Mouse (Mus musculus) heart, adult 2 months (tissue): ENCODE results near the gene Fam98c. TPM values are rescaled to one million over a fixed set of nuclear protein-coding genes. Genes with fewer than 3 reads are reported as not detected.

Experiments
- DNase-seq, 2 experiments: peaks; one replicate each; pipeline ENCODE4 v3.0.0; 2021
- H3K27ac ChIP-seq: fragments of 200-600 bp; 2 replicates; pipeline ENCODE4 v1.8.1; 2022
- H3K27me3 ChIP-seq: fragments of 200-500 bp; 2 replicates; pipeline ENCODE4 v1.6.1; 2012; ENCODE audit warnings: mild to moderate bottlenecking, low read length, inconsistent platforms, mixed read lengths; ENCODE audit not compliant: control insufficient read depth, insufficient read depth
- H3K36me3 ChIP-seq: fragments of 200-500 bp; 2 replicates; pipeline ENCODE4 v1.6.1; 2012; ENCODE audit warnings: low read length, inconsistent platforms; ENCODE audit not compliant: control insufficient read depth, insufficient read depth
- H3K4me1 ChIP-seq: fragments of 200-500 bp; 2 replicates; pipeline ENCODE4 v1.6.1; 2011; ENCODE audit warnings: low read length; ENCODE audit not compliant: control insufficient read depth, insufficient read depth
- H3K4me3 ChIP-seq: fragments of 200-600 bp; 2 replicates; pipeline ENCODE4 v1.8.1; 2022
- H3K79me2 ChIP-seq: fragments of 200-500 bp; replicated peaks from 2 replicates; pipeline ENCODE4 v1.6.1; 2012; ENCODE audit warnings: mild to moderate bottlenecking, inconsistent platforms, low read length, moderate library complexity, mixed read lengths; ENCODE audit not compliant: control insufficient read depth, insufficient read depth
- H3K9ac ChIP-seq: fragments of 200-500 bp; 2 replicates; pipeline ENCODE4 v1.6.1; 2012; ENCODE audit warnings: low read depth, mild to moderate bottlenecking, control low read depth, inconsistent platforms, low read length, mixed read lengths
- CTCF ChIP-seq: fragments of 200-600 bp; IDR thresholded peaks from 2 replicates; pipeline ENCODE4 v1.8.1; 2022; ENCODE audit warnings: antibody characterized with exemption, mild to moderate bottlenecking, moderate library complexity
- EP300 ChIP-seq: fragments of 200-500 bp; IDR thresholded peaks from 2 replicates; pipeline ENCODE4 v1.6.1; 2011; ENCODE audit warnings: low read depth, low read length, control low read depth; ENCODE audit not compliant: insufficient read depth
- POLR2A ChIP-seq: fragments of 200-500 bp; IDR thresholded peaks from 2 replicates; pipeline ENCODE4 v1.6.1; 2011; ENCODE audit warnings: mild to moderate bottlenecking, low read depth, low read length, control low read depth; ENCODE audit not compliant: insufficient read depth
- WGBS: fragments of 180-500 bp; shearing (Covaris S2); methylation state at CpG from one replicate; pipeline ENCODE4 v1.1.7; 2018; 5-methylcytosine and 5-hydroxymethylcytosine counted together
- intact Hi-C: fragments of 180-260 bp; cut with DNase I; formaldehyde crosslinking; loops from one replicate; pipeline ENCODE4 v1.15.1; 2025
- polyA plus RNA-seq: library from polyadenylated mRNA; depleted of rRNA; stranded (reverse); fragments of >200 nt; gene quantifications from 2 replicates; pipeline ENCODE4 v1.2.3, GENCODE M21; 2012; rRNA removed
- total RNA-seq, 2 experiments: library from RNA; stranded (reverse); gene quantifications; 2 replicates each; pipeline ENCODE4 v1.2.3; 2021

Gene Fam98c
- total and polyA plus RNA-seq, 3 experiments = 10.4 to 18.0 (median 12.7) TPM

- DNase-seq = no peak
- intact Hi-C loops = no loop called here
- H3K9ac ChIP-seq = no peak overlapping the region
- peaks cover 3% of the 10 kb centered on the region; the same call in 1 of the 2 replicates for H3K27me3 ChIP-seq
- no peak overlapping the region for H3K27ac ChIP-seq
- no peaks in the 10 kb centered on the region for H3K79me2 ChIP-seq
- WGBS = 61% methylated on average over 5 of the region's 5 CpGs
- H3K4me3 ChIP-seq = no peak overlapping the region
- TF ChIP-seq EP300 (no peak), POLR2A (no peak), CTCF (no peak)
- H3K4me1 ChIP-seq = no peaks in the 10 kb centered on the region
- no peaks in the 10 kb centered on the region for H3K36me3 ChIP-seq
Observed at GRCm38 (mm10) chr7:29123531-29124358, 32.3 kb downstream of the Fam98c start.

DNA sequence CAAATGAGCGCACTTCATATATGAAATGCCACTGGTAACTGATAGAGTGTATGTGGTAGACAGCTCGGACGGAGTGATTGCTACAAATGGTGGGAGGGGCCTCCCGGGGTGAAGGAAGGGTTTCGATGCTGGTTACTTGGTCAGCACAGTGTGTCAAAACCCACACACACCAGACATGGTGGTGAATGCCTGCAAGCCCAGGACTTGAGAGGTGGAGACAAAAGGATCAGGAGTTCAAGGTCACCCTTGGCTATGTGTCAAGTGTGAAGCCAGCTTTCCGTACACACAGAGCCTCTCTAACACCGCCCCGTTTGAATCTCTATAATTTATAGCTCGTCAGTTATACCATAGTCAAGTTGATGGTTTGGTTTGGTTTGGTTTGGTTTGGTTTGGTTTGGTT, 33.2 kb downstream of the Fam98c start:
- no peaks in the 10 kb centered on the region for H3K36me3 ChIP-seq
- DNase-seq = no peak
- no peak overlapping the region for H3K9ac ChIP-seq
- TF ChIP-seq EP300 = no peak
- TF ChIP-seq POLR2A = no peak
- no peak for TF ChIP-seq CTCF
- H3K4me3 ChIP-seq = no peak overlapping the region
- WGBS = 91% methylated on average over 9 of the region's 9 CpGs
- H3K79me2 ChIP-seq = no peaks in the 10 kb centered on the region
- H3K27ac ChIP-seq = no peak overlapping the region
- H3K27me3 ChIP-seq = peaks cover 3% of the 10 kb centered on the region; the same call in 1 of the 2 replicates
- no peaks in the 10 kb centered on the region for H3K4me1 ChIP-seq
- intact Hi-C loops = no loop called here

GRCm38 (mm10) chr7:29119526-29119925, 36.5 kb downstream of the Fam98c start:
- Histone ChIP-seq H3K9ac (no peak overlapping the region), H3K4me3 (no peak overlapping the region), H3K4me1 (no peaks in the 10 kb centered on the region), H3K79me2 (no peaks in the 10 kb centered on the region), H3K27me3 (no peaks in the 10 kb centered on the region), H3K27ac (no peak overlapping the region), H3K36me3 (no peaks in the 10 kb centered on the region)
- DNase-seq = no peak
- no peak for TF ChIP-seq CTCF
- no peak for TF ChIP-seq POLR2A
- no peak for TF ChIP-seq EP300
- WGBS = 56% methylated on average over 1 of the region's 1 CpGs
- intact Hi-C loops = no loop called here

- H3K27me3 ChIP-seq = no peaks in the 10 kb centered on the region
- TF ChIP-seq EP300 = no peak
- TF ChIP-seq POLR2A = no peak
- TF ChIP-seq CTCF = no peak
- intact Hi-C loops = no loop called here
- no peak overlapping the region for H3K9ac ChIP-seq
- WGBS = 19% methylated on average over 18 of the region's 18 CpGs
- no peak overlapping the region for H3K4me3 ChIP-seq
- H3K4me1 ChIP-seq = no peaks in the 10 kb centered on the region
- DNase-seq = no peak
- no peaks in the 10 kb centered on the region for H3K36me3 ChIP-seq
- H3K79me2 ChIP-seq = no peaks in the 10 kb centered on the region
- H3K27ac ChIP-seq = no peak overlapping the region
Observed at GRCm38 (mm10) chr7:29118142-29118851, 37.7 kb downstream of the Fam98c start.

GRCm38 (mm10) chr7:29108992-29109955, 46.8 kb downstream of the Fam98c start:
- TF ChIP-seq CTCF (no peak), EP300 (no peak)
- intact Hi-C loops = no loop called here
- Histone ChIP-seq H3K4me1 (no peaks in the 10 kb centered on the region), H3K36me3 (no peaks in the 10 kb centered on the region), H3K79me2 (no peaks in the 10 kb centered on the region), H3K27ac (no peak overlapping the region), H3K9ac (no peak overlapping the region), H3K27me3 (no peaks in the 10 kb centered on the region), H3K4me3 (no peak overlapping the region)
- 33% methylated on average over 38 of the region's 38 CpGs for WGBS
- peak; percentile 58 to 67 for DNase-seq

Other genes with a start within 250 kb of the Fam98c start
- 10 to 100 TPM; 66.1 to 85.7 TPM for gene Actn4, start 193.9 kb downstream of the Fam98c start, total RNA-seq
- 123 and 132 TPM in 2 replicates for gene Actn4, start 193.9 kb downstream of the Fam98c start, polyA plus RNA-seq
- 100 to 1,000 TPM; 156 to 177 TPM for gene Eif3k, start 174.4 kb downstream of the Fam98c start, total RNA-seq
- gene Eif3k, start 174.4 kb downstream of the Fam98c start, polyA plus RNA-seq = 221 and 283 TPM in 2 replicates
- gene Map4k1, start 174.2 kb downstream of the Fam98c start, total RNA-seq = 1 to 10 TPM in 1 of 2 experiments, under 1 TPM in 1; 0.91 to 1.1 TPM
- 2.7 and 3.4 TPM in 2 replicates for gene Map4k1, start 174.2 kb downstream of the Fam98c start, polyA plus RNA-seq
- under 1 TPM; 0.08 to 0.18 TPM for gene Ryr1, start 31.1 kb downstream of the Fam98c start, total RNA-seq
- under 0.01 and 0.06 TPM in 2 replicates for gene Ryr1, start 31.1 kb downstream of the Fam98c start, polyA plus RNA-seq
- 1 to 10 TPM; 1.4 TPM for gene Rasgrp4, start 21.4 kb downstream of the Fam98c start, total RNA-seq
- 2.2 and 3.6 TPM in 2 replicates for gene Rasgrp4, start 21.4 kb downstream of the Fam98c start, polyA plus RNA-seq
- under 1 TPM; 0.18 to 0.29 TPM for gene Ggn, start 14.0 kb upstream of the Fam98c start, total RNA-seq
- 0.35 and 0.43 TPM in 2 replicates for gene Ggn, start 14.0 kb upstream of the Fam98c start, polyA plus RNA-seq
- gene Spred3, start 14.2 kb upstream of the Fam98c start, total RNA-seq = 1 to 10 TPM in 1 of 2 experiments, under 1 TPM in 1; 0.52 to 1.0 TPM
- gene Spred3, start 14.2 kb upstream of the Fam98c start, polyA plus RNA-seq = 1.2 and 1.6 TPM in 2 replicates
- gene Psmd8, start 24.5 kb upstream of the Fam98c start, total RNA-seq = 100 to 1,000 TPM; 103 to 116 TPM
- 120 and 191 TPM in 2 replicates for gene Psmd8, start 24.5 kb upstream of the Fam98c start, polyA plus RNA-seq
- under 1 TPM; 0.30 to 0.34 TPM for gene Catsperg1, start 57.8 kb upstream of the Fam98c start, total RNA-seq
- gene Catsperg1, start 57.8 kb upstream of the Fam98c start, polyA plus RNA-seq = 1.0 and 2.4 TPM in 2 replicates
- gene Kcnk6, start 76.3 kb upstream of the Fam98c start, total RNA-seq = 1 to 10 TPM; 2.9 to 3.2 TPM
- 8.2 and 8.4 TPM in 2 replicates for gene Kcnk6, start 76.3 kb upstream of the Fam98c start, polyA plus RNA-seq
- gene Yif1b, start 82.1 kb upstream of the Fam98c start, total RNA-seq = 10 to 100 TPM; 63.6 to 74.6 TPM
- gene Yif1b, start 82.1 kb upstream of the Fam98c start, polyA plus RNA-seq = 123 and 138 TPM in 2 replicates
- 1 to 10 TPM; 1.5 to 2.0 TPM for gene 2200002D01Rik, start 92.2 kb upstream of the Fam98c start, total RNA-seq
- gene 2200002D01Rik, start 92.2 kb upstream of the Fam98c start, polyA plus RNA-seq = 0.98 and 1.00 TPM in 2 replicates
- 10 to 100 TPM; 39.4 to 46.4 TPM for gene Spint2, start 125.7 kb upstream of the Fam98c start, total RNA-seq
- gene Spint2, start 125.7 kb upstream of the Fam98c start, polyA plus RNA-seq = 40.5 and 45.7 TPM in 2 replicates
- gene Ppp1r14a, start 133.1 kb upstream of the Fam98c start, total RNA-seq = 10 to 100 TPM in 1 of 2 experiments, 1 to 10 TPM in 1; 8.7 to 10.3 TPM
- gene Ppp1r14a, start 133.1 kb upstream of the Fam98c start, polyA plus RNA-seq = 16.3 and 18.4 TPM in 2 replicates
- under 1 TPM in 1 of 2 experiments, not detected in 1; 0.27 TPM for gene Dpf1, start 147.7 kb upstream of the Fam98c start, total RNA-seq
- 0.21 and 0.38 TPM in 2 replicates for gene Dpf1, start 147.7 kb upstream of the Fam98c start, polyA plus RNA-seq